Comparison of ENCODE assay signal across 19 mouse cellular contexts in the genomic region with DNA sequence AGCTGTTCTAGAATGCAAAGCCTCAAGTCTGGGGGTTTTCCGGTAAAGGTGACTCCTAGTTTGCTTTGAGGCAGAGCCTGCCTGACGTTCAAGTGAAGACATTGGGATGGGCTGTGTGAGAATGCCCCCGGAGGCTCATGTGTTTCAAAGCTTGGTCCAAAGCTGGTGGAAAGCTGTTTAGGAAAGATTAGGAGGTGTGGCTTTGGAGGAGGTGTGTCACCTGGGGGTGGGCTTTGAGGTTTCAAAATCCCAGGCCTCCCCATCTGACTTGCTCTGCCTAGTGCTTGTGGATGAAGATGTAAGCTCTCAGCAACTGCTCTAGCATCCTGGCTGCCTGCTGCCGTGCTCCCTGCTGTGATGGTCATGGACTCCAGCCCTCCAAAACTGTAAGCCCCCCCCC. TPM values are rescaled to one million over a fixed set of nuclear protein-coding genes. Genes with fewer than 3 reads are reported as not detected.
"Had no signal": no experiment of that assay in that cellular context is flagged by ENCODE, and none has a peak within 500 bp of the region (broad histone marks: within the 10 kb centered on the region; RNA-seq: fewer than 3 reads in every experiment).

No protein-coding gene starts in this region.

- DNase-seq: gastrocnemius, postnatal 14 days; heart, adult 18-20 months; heart, postnatal 10 days; heart, postnatal 4 days; kidney, adult 2 months; kidney, adult 9 months; kidney, postnatal 14 days; kidney, postnatal 36 days; layer of hippocampus, adult 9-11 months; layer of hippocampus, postnatal 36 days; left cerebral cortex, postnatal 4 days had no signal

- ATAC-seq: hindbrain, embryonic 16.5 days; inflammation-experienced regulatory T-cells, adult 6 months; intestine, embryonic 15.5 days; intestine, postnatal 0 days; liver, embryonic 12.5 days had no signal

RNA-seq across cellular contexts. Expression of gene Mxd3, which starts 6.1 kb away (rescaled TPM):
- total RNA-seq: gastrocnemius, adult 18-20 months; gastrocnemius, adult 8-10 months; liver, adult 2 months had no signal
